Mouse (Mus musculus): ENCODE results near the gene Dhx15.

DNA sequence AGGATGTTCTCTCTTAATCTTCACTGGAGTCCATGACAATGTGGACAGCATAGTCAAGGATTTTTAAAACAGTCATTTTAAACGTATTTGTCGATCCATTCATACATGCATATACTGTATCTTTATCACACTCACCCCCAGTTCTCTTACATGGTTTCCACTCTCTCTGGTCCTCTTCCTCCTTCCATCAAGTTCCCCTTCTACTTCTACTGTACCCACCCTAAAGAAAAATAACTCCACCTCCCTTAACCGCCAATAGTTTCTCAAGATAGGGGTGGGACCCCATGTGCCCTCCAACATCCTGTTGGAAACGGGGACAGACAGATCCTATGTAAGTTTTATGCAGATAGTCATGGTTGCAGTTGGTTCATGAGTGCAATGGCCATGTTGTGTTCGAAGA, 48.6 kb upstream of the Dhx15 start:
- TF ChIP-seq HCFC1 (IDR thresholded peaks at IDR 0.05; ENCODE audit: borderline replicate concordance, insufficient read depth, low read length): no peak
- TF ChIP-seq ZC3H11A (IDR thresholded peaks at IDR 0.05; ENCODE audit: borderline replicate concordance, low read depth, low read length): no peak
- TF ChIP-seq CHD2 (IDR thresholded peaks at IDR 0.05; ENCODE audit: low read depth, low read length): no peak
